Mouse (Mus musculus) megakaryocyte, embryonic 14.5 days (primary cell): ENCODE measurements at regions not wholly inside any gene's neighbourhood (a gene's known extent, or its start where the extent isn't known, plus 50 kb on each side); places are given as distances from the start of the nearest gene placed in this dataset.

Experiments used
- FLI1 ChIP-seq: IDR thresholded peaks from 2 replicates; pipeline ENCODE4 v1.6.1; 2012; ENCODE audit warnings: low read length, inconsistent platforms, mixed read lengths
- GATA1 ChIP-seq: IDR thresholded peaks from 3 replicates; pipeline ENCODE4 v1.6.1; 2012; ENCODE audit warnings: mixed read lengths, low read length, inconsistent platforms, borderline replicate concordance

DNA sequence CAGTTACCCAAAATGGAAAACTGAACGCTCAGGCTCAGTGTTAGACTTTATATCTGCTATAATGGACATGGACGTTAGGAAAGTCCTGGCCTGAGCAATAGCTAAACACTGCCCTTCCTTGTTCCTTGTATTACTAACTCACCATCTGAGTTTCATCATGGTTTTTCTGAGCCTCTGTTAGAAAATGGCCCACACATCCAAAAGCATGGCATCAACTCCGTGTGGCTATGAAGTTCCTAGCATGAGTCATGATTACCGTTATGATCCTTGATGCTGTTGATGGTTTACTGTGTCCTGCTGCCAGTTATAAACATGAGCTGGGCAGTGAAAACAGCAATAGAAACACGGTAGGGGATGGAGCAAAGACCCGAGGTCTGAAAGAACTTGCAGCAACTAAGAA, 318.4 kb upstream of the Tenm4 start:
- TF ChIP-seq GATA1 (no peak), FLI1 (no peak)
